Mouse (Mus musculus): ENCODE measurements around the gene Aak1. TPM values are rescaled to one million over a fixed set of nuclear protein-coding genes. Genes with fewer than 3 reads are reported as not detected.
A peak's percentile ranks its signal among the peaks of the same experiment; 100 is the strongest.
"Not testable (repeated sequence)": the region's sequence is repeated elsewhere in the genome, so short reads cannot be mapped to it uniquely, and the experiment has no call there.

Gene Aak1
- total and polyA plus RNA-seq, 2 experiments from 2014 or later: 9.2 to 46.7 TPM

GRCm38 (mm10) chr6:87009692-87010328 lies 160.5 kb downstream of the Aak1 start:
- no peak for TF ChIP-seq CTCF (IDR thresholded peaks at IDR 0.05; ENCODE audit: low read depth)
- 0 out of 2 replicates have a peak, but pooled peaks have one; percentile 61 for TF ChIP-seq EP300 (IDR thresholded peaks at IDR 0.05; ENCODE audit: low read depth)

GRCm38 (mm10) chr6:87016916-87017315 lies 167.6 kb downstream of the Aak1 start:
- ATAC-seq (ENCODE audit: insufficient read depth, low read depth) (no peak), DNase-seq (ENCODE audit: low spot score) (no peak)
- H3K4me1 ChIP-seq (ENCODE audit: control insufficient read depth, insufficient read depth): no peaks in the 10 kb centered on the region
- TF ChIP-seq CTCF (IDR thresholded peaks at IDR 0.05; ENCODE audit: low read depth) (peak; percentile 68), EP300 (IDR thresholded peaks at IDR 0.05; ENCODE audit: low read depth) (no peak)
- H3K27ac ChIP-seq (ENCODE audit: low read depth): no peak overlapping the region
- H3K36me3 ChIP-seq (replicated peaks; ENCODE audit: control insufficient read depth, insufficient read depth, low read length): peaks cover 52% of the 10 kb centered on the region
- 58% methylated on average over 4 of the region's 4 CpGs for WGBS
- H3K4me3 ChIP-seq (ENCODE audit: low read depth, low read length): no peak overlapping the region
- H3K4me2 ChIP-seq (ENCODE audit: low read depth, low read length): no peak overlapping the region
- H3K9ac ChIP-seq (replicated peaks; ENCODE audit: low read depth, low read length): no peak overlapping the region
- no peaks in the 10 kb centered on the region for H3K27me3 ChIP-seq (ENCODE audit: control insufficient read depth, insufficient read depth, low read length)
- 0 out of 2 replicates have a peak, but pooled peaks cover 5% of the 10 kb centered on the region for H3K9me3 ChIP-seq (replicated peaks; ENCODE audit: control insufficient read depth, low read length)

More at GRCm38 (mm10) chr6:87009692-87010328, 160.5 kb downstream of the Aak1 start:
- H3K9me3 ChIP-seq (replicated peaks; ENCODE audit: control insufficient read depth, low read length): no peaks in the 10 kb centered on the region
- DNase-seq (ENCODE audit: low spot score) (peak; percentile 95), ATAC-seq (ENCODE audit: insufficient read depth, low read depth) (peak; percentile 96)
- H3K36me3 ChIP-seq (replicated peaks; ENCODE audit: control insufficient read depth, insufficient read depth, low read length): peaks cover 5% of the 10 kb centered on the region
- 0% methylated on average over 36 of the region's 36 CpGs for WGBS
- no peaks in the 10 kb centered on the region for H3K27me3 ChIP-seq (ENCODE audit: control insufficient read depth, insufficient read depth, low read length)
- peak overlapping the region; percentile 74 for H3K4me3 ChIP-seq (ENCODE audit: low read depth, low read length)
- H3K4me2 ChIP-seq (ENCODE audit: low read depth, low read length): peak overlapping the region; percentile 66
- no peaks in the 10 kb centered on the region for H3K4me1 ChIP-seq (ENCODE audit: control insufficient read depth, insufficient read depth)
- peak overlapping the region; percentile 92 for H3K27ac ChIP-seq (ENCODE audit: low read depth)
- peak overlapping the region; percentile 84 for H3K9ac ChIP-seq (replicated peaks; ENCODE audit: low read depth, low read length)

GRCm38 (mm10) chr6:87018874-87019273 lies 169.6 kb downstream of the Aak1 start:
- Histone ChIP-seq H3K27me3 (ENCODE audit: control insufficient read depth, insufficient read depth, low read length) (no peaks in the 10 kb centered on the region), H3K4me3 (ENCODE audit: low read depth, low read length) (no peak overlapping the region), H3K4me2 (ENCODE audit: low read depth, low read length) (no peak overlapping the region), H3K9ac (replicated peaks; ENCODE audit: low read depth, low read length) (no peak overlapping the region), H3K9me3 (replicated peaks; ENCODE audit: control insufficient read depth, low read length) (0 out of 2 replicates have a peak, but pooled peaks cover 5% of the 10 kb centered on the region), H3K27ac (ENCODE audit: low read depth) (no peak overlapping the region), H3K4me1 (ENCODE audit: control insufficient read depth, insufficient read depth) (no peaks in the 10 kb centered on the region), H3K36me3 (replicated peaks; ENCODE audit: control insufficient read depth, insufficient read depth, low read length) (peaks cover 67% of the 10 kb centered on the region)
- DNase-seq (ENCODE audit: low spot score) (no peak), ATAC-seq (ENCODE audit: insufficient read depth, low read depth) (no peak)
- no peak for TF ChIP-seq CTCF (IDR thresholded peaks at IDR 0.05; ENCODE audit: low read depth)
- TF ChIP-seq EP300 (IDR thresholded peaks at IDR 0.05; ENCODE audit: low read depth): no peak
- WGBS: 86% methylated on average over 8 of the region's 8 CpGs

GRCm38 (mm10) chr6:87021791-87022190 lies 172.5 kb downstream of the Aak1 start:
- H3K27me3 ChIP-seq (ENCODE audit: control insufficient read depth, insufficient read depth, low read length): no peaks in the 10 kb centered on the region
- DNase-seq (ENCODE audit: low spot score) (no peak), ATAC-seq (ENCODE audit: insufficient read depth, low read depth) (no peak)
- H3K4me1 ChIP-seq (ENCODE audit: control insufficient read depth, insufficient read depth): no peaks in the 10 kb centered on the region
- WGBS: 97% methylated on average over 12 of the region's 12 CpGs
- TF ChIP-seq CTCF (IDR thresholded peaks at IDR 0.05; ENCODE audit: low read depth) (no peak), EP300 (IDR thresholded peaks at IDR 0.05; ENCODE audit: low read depth) (no peak)
- no peak overlapping the region for H3K27ac ChIP-seq (ENCODE audit: low read depth)
- H3K9me3 ChIP-seq (replicated peaks; ENCODE audit: control insufficient read depth, low read length): 0 out of 2 replicates have a peak, but pooled peaks cover 5% of the 10 kb centered on the region
- no peak overlapping the region for H3K4me3 ChIP-seq (ENCODE audit: low read depth, low read length)
- H3K36me3 ChIP-seq (replicated peaks; ENCODE audit: control insufficient read depth, insufficient read depth, low read length): peaks cover 78% of the 10 kb centered on the region
- H3K4me2 ChIP-seq (ENCODE audit: low read depth, low read length): no peak overlapping the region
- no peak overlapping the region for H3K9ac ChIP-seq (replicated peaks; ENCODE audit: low read depth, low read length)

- ATAC-seq (ENCODE audit: insufficient read depth, low read depth) (no peak), DNase-seq (ENCODE audit: low spot score) (no peak)
- WGBS: 69% methylated on average over 7 of the region's 7 CpGs
- Histone ChIP-seq H3K9me3 (replicated peaks; ENCODE audit: control insufficient read depth, low read length) (no peaks in the 10 kb centered on the region), H3K36me3 (replicated peaks; ENCODE audit: control insufficient read depth, insufficient read depth, low read length) (peaks cover 61% of the 10 kb centered on the region), H3K27me3 (ENCODE audit: control insufficient read depth, insufficient read depth, low read length) (no peaks in the 10 kb centered on the region), H3K4me2 (ENCODE audit: low read depth, low read length) (no peak overlapping the region), H3K4me3 (ENCODE audit: low read depth, low read length) (no peak overlapping the region), H3K9ac (replicated peaks; ENCODE audit: low read depth, low read length) (no peak overlapping the region), H3K4me1 (ENCODE audit: control insufficient read depth, insufficient read depth) (no peaks in the 10 kb centered on the region), H3K27ac (ENCODE audit: low read depth) (no peak overlapping the region)
- TF ChIP-seq CTCF (IDR thresholded peaks at IDR 0.05; ENCODE audit: low read depth) (no peak), EP300 (IDR thresholded peaks at IDR 0.05; ENCODE audit: low read depth) (no peak)
These were observed 177.7 kb downstream of the Aak1 start for GRCm38 (mm10) chr6:87026980-87027379.

GRCm38 (mm10) chr6:87028881-87029280 lies 179.6 kb downstream of the Aak1 start:
- DNase-seq (ENCODE audit: low spot score): no peak
- Histone ChIP-seq H3K9ac (replicated peaks; ENCODE audit: low read depth, low read length) (no peak overlapping the region), H3K4me3 (ENCODE audit: low read depth, low read length) (no peak overlapping the region), H3K4me2 (ENCODE audit: low read depth, low read length) (no peak overlapping the region), H3K27ac (ENCODE audit: low read depth) (no peak overlapping the region), H3K36me3 (replicated peaks; ENCODE audit: control insufficient read depth, insufficient read depth, low read length) (peaks cover 46% of the 10 kb centered on the region), H3K27me3 (ENCODE audit: control insufficient read depth, insufficient read depth, low read length) (no peaks in the 10 kb centered on the region), H3K4me1 (ENCODE audit: control insufficient read depth, insufficient read depth) (no peaks in the 10 kb centered on the region), H3K9me3 (replicated peaks; ENCODE audit: control insufficient read depth, low read length) (0 out of 2 replicates have a peak, but pooled peaks cover 4% of the 10 kb centered on the region)
- TF ChIP-seq EP300 (IDR thresholded peaks at IDR 0.05; ENCODE audit: low read depth) (no peak), CTCF (IDR thresholded peaks at IDR 0.05; ENCODE audit: low read depth) (no peak)
- no peak for ATAC-seq (ENCODE audit: insufficient read depth, low read depth)

GRCm38 (mm10) chr6:87031310-87031709 lies 182.0 kb downstream of the Aak1 start:
- 88% methylated on average over 7 of the region's 7 CpGs for WGBS
- not testable (repeated sequence) for DNase-seq (ENCODE audit: low spot score); H3K4me2 ChIP-seq (ENCODE audit: low read depth, low read length); H3K27me3 ChIP-seq (ENCODE audit: control insufficient read depth, insufficient read depth, low read length); ATAC-seq (ENCODE audit: insufficient read depth, low read depth); H3K9ac ChIP-seq (replicated peaks; ENCODE audit: low read depth, low read length); H3K27ac ChIP-seq (ENCODE audit: low read depth); H3K9me3 ChIP-seq (replicated peaks; ENCODE audit: control insufficient read depth, low read length); H3K4me1 ChIP-seq (ENCODE audit: control insufficient read depth, insufficient read depth); H3K4me3 ChIP-seq (ENCODE audit: low read depth, low read length)
- peaks cover 26% of the 10 kb centered on the region for H3K36me3 ChIP-seq (replicated peaks; ENCODE audit: control insufficient read depth, insufficient read depth, low read length)
